Mouse (Mus musculus) layer of hippocampus, postnatal 14 days (tissue): ENCODE measurements around the gene Tmprss5. TPM values are rescaled to one million over a fixed set of nuclear protein-coding genes. Genes with fewer than 3 reads are reported as not detected.

Experiments used
- total RNA-seq, 2 experiments: library from RNA; stranded (reverse); gene quantifications; 2 replicates each; pipeline ENCODE4 v1.2.3; 2021

Gene Tmprss5
- total RNA-seq, 2 experiments from 2014 or later = 0.65 to 1.3 TPM

Other genes starting within 250 kb of the Tmprss5 start
- gene Zbtb16, start 245.0 kb upstream of the Tmprss5 start, total RNA-seq = 10 to 100 TPM; 85.9 to 92.1 TPM
- 10 to 100 TPM; 10.8 to 13.4 TPM for gene Htr3a, start 170.2 kb upstream of the Tmprss5 start, total RNA-seq
- gene Htr3b, start 116.3 kb upstream of the Tmprss5 start, total RNA-seq = not detected
- gene Usp28, start 95.9 kb upstream of the Tmprss5 start, total RNA-seq = 10 to 100 TPM; 40.3 to 45.5 TPM
- 10 to 100 TPM; 15.0 to 15.9 TPM for gene Zw10, start 25.6 kb upstream of the Tmprss5 start, total RNA-seq
- not detected for gene Gm4894, start 169.3 kb downstream of the Tmprss5 start, total RNA-seq